Mouse (Mus musculus): ENCODE results near the gene Pkd1. TPM values are rescaled to one million over a fixed set of nuclear protein-coding genes. Genes with fewer than 3 reads are reported as not detected.
A peak's percentile ranks its signal among the peaks of the same experiment; 100 is the strongest.

Gene Pkd1
- polyA plus RNA-seq, 1 experiment from 2014 or later, result 31.6 TPM

DNA sequence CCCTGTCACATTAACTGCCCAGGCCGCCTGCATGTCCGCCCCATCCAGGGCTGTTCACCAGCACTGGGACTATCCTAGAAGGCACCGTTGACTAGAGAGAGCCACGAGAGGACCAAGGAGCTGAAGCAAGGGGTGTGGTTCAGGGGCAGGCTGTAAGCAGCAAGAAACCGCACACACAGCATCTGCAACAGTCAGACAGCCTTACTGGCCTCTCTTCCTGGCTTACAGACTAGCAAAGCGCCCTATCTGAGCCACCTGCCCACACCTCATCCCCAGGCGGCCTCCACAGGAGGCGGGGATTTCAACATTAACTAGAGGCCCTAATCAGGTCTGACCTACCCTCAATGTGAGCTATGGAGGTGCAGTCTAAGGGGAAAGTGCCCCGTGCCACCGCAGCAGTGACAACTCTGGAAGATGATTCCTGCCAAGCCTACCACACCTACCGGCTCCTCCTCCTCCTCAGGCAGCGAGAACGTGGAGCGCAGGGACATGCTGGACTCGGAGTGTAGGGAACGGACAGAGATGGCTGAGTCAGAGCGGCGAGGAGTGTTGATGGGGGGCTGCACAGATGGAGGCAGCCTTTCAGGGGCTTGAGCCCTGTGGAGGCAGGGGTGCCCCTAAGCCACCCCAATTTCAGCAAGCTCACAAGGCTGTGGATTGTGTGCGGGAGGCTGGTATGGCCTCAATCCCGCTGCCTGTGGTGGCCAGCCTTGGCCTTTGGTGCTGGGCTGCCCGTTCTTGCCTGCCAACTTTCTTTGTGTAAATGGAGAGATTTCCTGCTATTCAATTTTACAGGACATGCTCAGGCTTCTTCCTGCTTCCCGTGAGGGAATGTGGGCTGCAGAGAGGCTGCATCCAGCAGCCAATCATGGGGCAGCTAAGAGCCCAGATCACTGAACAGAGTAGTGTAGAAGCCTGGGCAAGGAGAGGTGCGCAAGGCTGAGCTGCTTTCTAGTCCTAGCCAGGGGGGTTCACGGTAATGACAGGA is 35.1 kb upstream of the Pkd1 start:
- Histone ChIP-seq H3K4me2 (replicated peaks; ENCODE audit: low read depth, low read length) (peak overlapping the region; percentile 6; the same call in 1 of the 2 replicates), H3K4me3 (ENCODE audit: low read length) (no peak overlapping the region), H3K9ac (ENCODE audit: low read depth, low read length) (no peak overlapping the region), H3K4me1 (ENCODE audit: control insufficient read depth, insufficient read depth, low read length) (no peaks in the 10 kb centered on the region), H3K27ac (ENCODE audit: low read depth, low read length) (peak overlapping the region; percentile 66; the same call in 1 of the 2 replicates), H3K36me3 (ENCODE audit: control insufficient read depth, insufficient read depth, low read length) (peaks cover 82% of the 10 kb centered on the region), H3K9me3 (ENCODE audit: control insufficient read depth, low read length) (no peaks in the 10 kb centered on the region), H3K27me3 (ENCODE audit: control insufficient read depth, insufficient read depth, low read length) (no peaks in the 10 kb centered on the region)
- no peak for ATAC-seq (ENCODE audit: low FRiP score, low TSS enrichment)
- WGBS, result 84% methylated on average over 24 of the region's 24 CpGs

DNA sequence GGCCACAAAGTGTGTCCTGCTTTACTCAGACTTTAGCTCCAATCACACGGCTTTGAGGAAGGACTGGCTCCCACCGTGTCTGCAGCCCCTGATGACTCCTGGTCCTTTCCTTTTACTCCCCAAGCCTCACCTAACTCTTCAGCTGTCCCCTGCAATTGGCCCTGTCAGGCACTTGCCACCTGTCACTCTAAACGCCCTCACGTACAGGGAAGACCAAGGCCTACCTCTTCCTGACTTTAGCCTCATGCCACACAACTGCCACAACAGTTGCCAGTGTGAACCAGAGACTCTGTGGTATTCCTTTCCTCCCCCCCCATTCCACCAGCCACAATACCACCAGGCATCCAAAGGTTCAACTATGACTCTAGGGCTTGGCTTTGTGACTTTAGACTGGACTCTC is 29.2 kb upstream of the Pkd1 start:
- WGBS, result 89% methylated on average over 4 of the region's 4 CpGs
- Histone ChIP-seq H3K9ac (ENCODE audit: low read depth, low read length) (no peak overlapping the region), H3K27me3 (ENCODE audit: control insufficient read depth, insufficient read depth, low read length) (no peaks in the 10 kb centered on the region), H3K36me3 (ENCODE audit: control insufficient read depth, insufficient read depth, low read length) (peaks cover 34% of the 10 kb centered on the region), H3K4me3 (ENCODE audit: low read length) (no peak overlapping the region), H3K4me2 (replicated peaks; ENCODE audit: low read depth, low read length) (no peak overlapping the region), H3K27ac (ENCODE audit: low read depth, low read length) (no peak overlapping the region), H3K9me3 (ENCODE audit: control insufficient read depth, low read length) (no peaks in the 10 kb centered on the region), H3K4me1 (ENCODE audit: control insufficient read depth, insufficient read depth, low read length) (no peaks in the 10 kb centered on the region)
- no peak for ATAC-seq (ENCODE audit: low FRiP score, low TSS enrichment)

DNA sequence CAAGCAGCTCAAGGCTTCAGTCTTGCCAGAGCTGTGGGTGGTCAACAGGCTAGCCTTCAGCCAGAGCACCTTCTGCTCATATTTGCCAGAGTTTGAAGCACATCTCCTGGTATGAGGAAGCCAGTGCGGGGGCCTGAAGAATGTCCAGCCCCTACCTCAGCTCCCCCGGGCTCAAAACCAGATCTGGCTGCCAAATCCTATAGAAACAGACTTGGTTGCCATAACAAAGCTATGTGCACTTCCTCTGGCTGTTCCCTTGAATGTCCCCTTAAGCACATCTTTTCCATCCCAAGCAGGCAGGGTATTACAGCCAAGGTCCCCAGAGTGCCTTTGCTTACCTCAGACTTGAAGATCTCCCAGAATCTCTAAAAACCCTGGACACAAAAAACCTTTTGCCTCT is 24.9 kb upstream of the Pkd1 start:
- H3K9ac ChIP-seq (ENCODE audit: low read depth, low read length), result no peak overlapping the region
- H3K36me3 ChIP-seq (ENCODE audit: control insufficient read depth, insufficient read depth, low read length), result peaks cover 6% of the 10 kb centered on the region
- H3K4me2 ChIP-seq (replicated peaks; ENCODE audit: low read depth, low read length), result no peak overlapping the region
- H3K4me3 ChIP-seq (ENCODE audit: low read length), result no peak overlapping the region
- peaks cover 14% of the 10 kb centered on the region for H3K4me1 ChIP-seq (ENCODE audit: control insufficient read depth, insufficient read depth, low read length)
- no peaks in the 10 kb centered on the region for H3K27me3 ChIP-seq (ENCODE audit: control insufficient read depth, insufficient read depth, low read length)
- ATAC-seq (ENCODE audit: low FRiP score, low TSS enrichment), result no peak
- no peaks in the 10 kb centered on the region for H3K9me3 ChIP-seq (ENCODE audit: control insufficient read depth, low read length)
- no peak overlapping the region for H3K27ac ChIP-seq (ENCODE audit: low read depth, low read length)
- WGBS, result 83% methylated on average over 2 of the region's 2 CpGs

DNA sequence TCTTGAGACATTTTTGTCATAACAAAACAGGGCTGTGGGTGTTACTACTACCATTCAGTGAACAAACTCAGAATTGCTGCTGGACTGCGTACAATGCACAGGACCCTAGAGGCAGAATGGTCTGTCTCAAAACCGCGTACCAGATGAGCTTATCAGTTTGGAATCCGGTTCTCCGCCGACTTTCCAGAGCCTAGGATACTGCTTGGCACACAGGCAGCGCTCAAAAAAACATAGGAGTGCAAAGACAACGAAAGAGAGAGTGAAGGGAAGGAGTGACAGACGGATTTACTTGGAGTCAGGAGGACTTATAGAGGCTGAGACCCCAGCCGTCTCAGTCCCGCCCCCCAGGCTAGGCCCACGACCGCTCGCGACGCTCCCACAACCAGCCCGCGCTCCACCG is 22.3 kb upstream of the Pkd1 start:
- ATAC-seq (ENCODE audit: low FRiP score, low TSS enrichment), result peak; percentile 1; the same call in 1 of the 2 replicates
- Histone ChIP-seq H3K4me2 (replicated peaks; ENCODE audit: low read depth, low read length) (peak overlapping the region; percentile 60), H3K27ac (ENCODE audit: low read depth, low read length) (peak overlapping the region; percentile 57; the same call in 1 of the 2 replicates), H3K9ac (ENCODE audit: low read depth, low read length) (peak overlapping the region; percentile 83), H3K27me3 (ENCODE audit: control insufficient read depth, insufficient read depth, low read length) (no peaks in the 10 kb centered on the region), H3K9me3 (ENCODE audit: control insufficient read depth, low read length) (no peaks in the 10 kb centered on the region), H3K4me3 (ENCODE audit: low read length) (peak overlapping the region; percentile 81), H3K36me3 (ENCODE audit: control insufficient read depth, insufficient read depth, low read length) (peaks cover 21% of the 10 kb centered on the region), H3K4me1 (ENCODE audit: control insufficient read depth, insufficient read depth, low read length) (peaks cover 24% of the 10 kb centered on the region)
- under 1% methylated on average over 19 of the region's 19 CpGs for WGBS

DNA sequence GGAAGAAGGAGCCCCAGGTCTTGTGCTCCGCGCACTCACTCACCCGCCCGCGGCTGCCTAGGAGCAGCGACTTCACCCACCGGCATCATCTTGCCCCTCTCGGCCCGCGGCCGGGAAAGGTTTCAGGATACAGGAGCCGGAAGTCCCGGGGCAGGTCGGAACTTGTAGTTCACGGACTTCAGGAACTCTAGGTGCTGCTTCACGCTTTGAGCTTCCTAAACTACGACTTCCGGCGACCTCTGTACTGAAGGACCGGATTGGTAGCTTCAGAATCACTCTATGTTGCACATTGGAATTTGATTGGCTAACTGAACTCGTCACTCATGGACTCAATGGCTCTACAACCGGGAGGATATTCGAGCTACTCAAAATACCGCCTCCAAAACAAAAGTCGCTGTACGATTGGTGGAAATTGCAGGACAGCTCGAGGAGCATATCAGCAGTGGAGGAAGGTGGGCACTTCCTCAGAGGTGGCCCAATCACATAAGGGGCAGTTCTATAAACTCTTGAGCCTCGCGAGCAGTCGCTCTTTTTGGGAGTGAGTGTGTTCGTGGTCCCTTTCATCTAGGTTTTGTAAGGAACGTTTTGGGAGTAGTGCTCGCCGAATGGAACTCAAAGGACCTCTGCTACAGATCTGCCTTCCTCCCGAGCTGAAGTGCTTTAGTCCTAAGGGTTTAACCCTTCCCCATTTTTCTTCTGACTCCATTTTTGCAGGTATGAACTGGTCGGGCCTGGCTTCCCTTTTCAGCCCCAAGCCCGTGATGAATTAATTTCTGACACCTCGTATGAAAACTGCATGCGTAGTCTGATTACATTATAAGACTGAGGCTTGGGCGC is 21.7 kb upstream of the Pkd1 start, which contains the start of gene Traf7:
TSS of gene Traf7 (minus strand) at position 216 of the 837 bp plus-strand sequence.
- Histone ChIP-seq H3K9ac (ENCODE audit: low read depth, low read length) (peak within 1 kb of the TSS; percentile 83), H3K4me3 (ENCODE audit: low read length) (peak within 1 kb of the TSS; percentile 81), H3K36me3 (ENCODE audit: control insufficient read depth, insufficient read depth, low read length) (peaks cover 21% of the 10 kb centered on the region), H3K9me3 (ENCODE audit: control insufficient read depth, low read length) (no peaks in the 10 kb centered on the region), H3K4me1 (ENCODE audit: control insufficient read depth, insufficient read depth, low read length) (peaks cover 27% of the 10 kb centered on the region), H3K4me2 (replicated peaks; ENCODE audit: low read depth, low read length) (peak within 1 kb of the TSS; percentile 79), H3K27ac (ENCODE audit: low read depth, low read length) (peak within 1 kb of the TSS; percentile 90), H3K27me3 (ENCODE audit: control insufficient read depth, insufficient read depth, low read length) (no peaks in the 10 kb centered on the region)
- peak; percentile 96 for ATAC-seq (ENCODE audit: low FRiP score, low TSS enrichment)
- WGBS, result under 1% methylated on average over 40 of the region's 40 CpGs

DNA sequence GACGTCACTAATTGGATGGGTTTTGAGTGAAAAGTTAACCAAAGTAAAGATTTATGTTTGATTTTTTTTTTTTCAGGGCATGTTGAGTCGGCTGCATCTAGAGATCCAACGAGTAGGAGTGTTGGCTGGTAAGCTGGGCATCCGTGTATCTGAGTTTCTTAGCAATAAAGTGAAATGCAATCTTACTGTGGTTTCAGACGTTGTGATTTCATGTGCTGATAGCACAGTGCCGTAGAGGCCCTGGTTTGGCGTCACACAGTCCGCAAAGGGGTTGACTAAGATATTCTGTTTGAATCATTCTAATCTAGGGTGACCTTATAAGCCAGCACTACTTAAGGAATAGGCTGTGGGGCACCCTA is 21.1 kb upstream of the Pkd1 start:
- Histone ChIP-seq H3K4me3 (ENCODE audit: low read length) (peak overlapping the region; percentile 62), H3K4me2 (replicated peaks; ENCODE audit: low read depth, low read length) (peak overlapping the region; percentile 79), H3K27ac (ENCODE audit: low read depth, low read length) (peak overlapping the region; percentile 90), H3K9me3 (ENCODE audit: control insufficient read depth, low read length) (no peaks in the 10 kb centered on the region), H3K36me3 (ENCODE audit: control insufficient read depth, insufficient read depth, low read length) (peaks cover 21% of the 10 kb centered on the region), H3K4me1 (ENCODE audit: control insufficient read depth, insufficient read depth, low read length) (peaks cover 33% of the 10 kb centered on the region), H3K27me3 (ENCODE audit: control insufficient read depth, insufficient read depth, low read length) (no peaks in the 10 kb centered on the region), H3K9ac (ENCODE audit: low read depth, low read length) (peak overlapping the region; percentile 78)
- no peak for ATAC-seq (ENCODE audit: low FRiP score, low TSS enrichment)
- 0% methylated on average over 8 of the region's 8 CpGs for WGBS

DNA sequence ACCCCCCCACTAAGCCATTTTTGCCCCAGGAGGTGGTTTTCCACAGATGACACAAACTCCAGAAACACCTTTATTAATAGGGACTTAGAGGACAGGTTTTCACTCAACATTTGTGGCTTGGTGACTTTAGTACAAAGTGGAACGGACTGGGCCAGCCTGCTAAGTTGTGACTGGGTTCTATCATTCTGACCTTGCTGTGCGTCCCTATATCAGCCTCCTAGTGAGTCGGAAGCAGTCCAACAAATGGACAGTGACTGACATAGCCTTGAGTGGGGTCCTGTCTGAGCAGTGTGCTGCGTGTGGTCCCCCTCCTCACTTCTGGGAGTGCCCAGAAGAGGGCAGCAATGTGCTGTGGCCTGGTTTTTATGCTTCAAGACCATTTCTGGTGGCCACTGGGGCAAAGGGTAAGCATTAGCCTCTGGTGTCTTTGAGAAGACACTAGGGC is 20.6 kb upstream of the Pkd1 start:
- Histone ChIP-seq H3K4me1 (ENCODE audit: control insufficient read depth, insufficient read depth, low read length) (peaks cover 33% of the 10 kb centered on the region), H3K27ac (ENCODE audit: low read depth, low read length) (peak overlapping the region; percentile 90), H3K4me2 (replicated peaks; ENCODE audit: low read depth, low read length) (peak overlapping the region; percentile 79), H3K9me3 (ENCODE audit: control insufficient read depth, low read length) (no peaks in the 10 kb centered on the region), H3K27me3 (ENCODE audit: control insufficient read depth, insufficient read depth, low read length) (no peaks in the 10 kb centered on the region), H3K36me3 (ENCODE audit: control insufficient read depth, insufficient read depth, low read length) (peaks cover 21% of the 10 kb centered on the region), H3K9ac (ENCODE audit: low read depth, low read length) (peak overlapping the region; percentile 78), H3K4me3 (ENCODE audit: low read length) (peak overlapping the region; percentile 62)
- 1% methylated on average over 4 of the region's 4 CpGs for WGBS
- ATAC-seq (ENCODE audit: low FRiP score, low TSS enrichment), result no peak

DNA sequence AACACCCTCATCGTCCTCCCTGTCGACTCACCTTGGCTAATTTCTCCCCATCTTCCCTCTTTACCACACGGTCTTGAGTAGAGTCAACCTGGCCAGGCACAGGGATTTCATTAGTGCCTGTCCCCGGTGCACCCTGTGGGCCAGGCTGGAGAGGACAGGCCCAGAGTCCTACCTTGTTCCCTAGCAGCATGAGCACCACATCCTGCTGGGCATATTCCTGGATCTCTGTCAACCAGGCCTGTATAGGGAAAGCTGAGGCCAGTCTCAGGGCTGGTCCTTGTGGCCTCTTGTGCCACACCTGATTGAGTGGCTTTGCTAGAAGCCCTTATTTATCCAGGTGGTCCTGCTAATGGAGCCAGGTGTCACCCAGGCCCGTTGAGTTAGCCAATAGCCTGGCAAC is 19.8 kb upstream of the Pkd1 start:
- Histone ChIP-seq H3K4me2 (replicated peaks; ENCODE audit: low read depth, low read length) (peak overlapping the region; percentile 79), H3K4me3 (ENCODE audit: low read length) (peak overlapping the region; percentile 62), H3K9me3 (ENCODE audit: control insufficient read depth, low read length) (no peaks in the 10 kb centered on the region), H3K9ac (ENCODE audit: low read depth, low read length) (peak overlapping the region; percentile 78), H3K4me1 (ENCODE audit: control insufficient read depth, insufficient read depth, low read length) (peaks cover 33% of the 10 kb centered on the region), H3K36me3 (ENCODE audit: control insufficient read depth, insufficient read depth, low read length) (peaks cover 21% of the 10 kb centered on the region), H3K27me3 (ENCODE audit: control insufficient read depth, insufficient read depth, low read length) (no peaks in the 10 kb centered on the region), H3K27ac (ENCODE audit: low read depth, low read length) (peak overlapping the region; percentile 90)
- ATAC-seq (ENCODE audit: low FRiP score, low TSS enrichment), result no peak
- 22% methylated on average over 5 of the region's 5 CpGs for WGBS

All from kidney, embryonic 14.5 days (tissue).